Comparison of ENCODE assay signal across 8 mouse cellular contexts in genomic region chr15:78947657-78948056, GRCm38 (mm10). TPM values are rescaled to one million over a fixed set of nuclear protein-coding genes. Genes with fewer than 3 reads are reported as not detected.
DNase-seq lines count a peak whose midpoint lies in the region; ATAC-seq and TF ChIP-seq lines count a peak whose summit lies in the region.

TSS of gene Triobp (plus strand) at chr15:78947724.

- H3K27me3 ChIP-seq in heart, embryonic 12.5 days (replicated peaks) = peaks cover 12% of the 10 kb centered on the region
- no peaks in the 10 kb centered on the region for H3K27me3 ChIP-seq in kidney, postnatal 0 days (ENCODE audit: insufficient read depth, low read length)
- peaks cover 41% of the 10 kb centered on the region for H3K27me3 ChIP-seq in liver, embryonic 13.5 days
- H3K27me3 ChIP-seq in neural tube, embryonic 11.5 days (ENCODE audit: control insufficient read depth, insufficient read depth, low read length) = no peaks in the 10 kb centered on the region
- no peaks in the 10 kb centered on the region for H3K27me3 ChIP-seq in stomach, embryonic 16.5 days (ENCODE audit: control insufficient read depth, insufficient read depth, low read length)

- ATAC-seq in heart, embryonic 12.5 days (ENCODE audit: insufficient number of reproducible peaks, low FRiP score) = peak; percentile 93
- ATAC-seq in kidney, postnatal 0 days (replicated peaks; ENCODE audit: low FRiP score, low read depth) = peak; percentile 97
- peak; percentile 88 for ATAC-seq in liver, embryonic 13.5 days (ENCODE audit: low read depth)
- peak; percentile 96 for ATAC-seq in neural tube, embryonic 11.5 days (ENCODE audit: insufficient read depth, low FRiP score, low TSS enrichment)
- ATAC-seq in stomach, embryonic 16.5 days (ENCODE audit: insufficient read depth, low FRiP score) = peak; percentile 98

- no peak within 1 kb of the TSS for H3K27ac ChIP-seq in heart, embryonic 12.5 days (ENCODE audit: poor library complexity, severe bottlenecking)
- no peak within 1 kb of the TSS for H3K27ac ChIP-seq in kidney, postnatal 0 days
- no peak within 1 kb of the TSS for H3K27ac ChIP-seq in liver, embryonic 13.5 days
- H3K27ac ChIP-seq in neural tube, embryonic 11.5 days (ENCODE audit: low read depth, low read length) = peak within 1 kb of the TSS; percentile 37; the same call in 1 of the 2 replicates
- peak within 1 kb of the TSS; percentile 25; the same call in 1 of the 2 replicates for H3K27ac ChIP-seq in stomach, embryonic 16.5 days (ENCODE audit: low read length)

- no peak for TF ChIP-seq CTCF in brain, embryonic 14.5 days (IDR thresholded peaks at IDR 0.05; ENCODE audit: borderline replicate concordance, extremely low read depth, insufficient read depth, insufficient read length)
- TF ChIP-seq CTCF in kidney, postnatal 0 days (IDR thresholded peaks at IDR 0.05; ENCODE audit: low read depth) = no peak

- under 1% methylated on average over 24 of the region's 24 CpGs for WGBS in heart, embryonic 12.5 days
- under 1% methylated on average over 24 of the region's 24 CpGs for WGBS in kidney, postnatal 0 days
- WGBS in liver, embryonic 13.5 days (ENCODE audit: insufficient replicate concordance) = under 1% methylated on average over 24 of the region's 24 CpGs
- 0% methylated on average over 24 of the region's 24 CpGs for WGBS in neural tube, embryonic 11.5 days
- under 1% methylated on average over 24 of the region's 24 CpGs for WGBS in stomach, embryonic 16.5 days

- H3K9me3 ChIP-seq in heart, embryonic 12.5 days (replicated peaks) = no peaks in the 10 kb centered on the region
- H3K9me3 ChIP-seq in kidney, postnatal 0 days (replicated peaks; ENCODE audit: low read length) = no peaks in the 10 kb centered on the region
- H3K9me3 ChIP-seq in liver, embryonic 13.5 days (replicated peaks) = no peaks in the 10 kb centered on the region
- no peaks in the 10 kb centered on the region for H3K9me3 ChIP-seq in neural tube, embryonic 11.5 days (ENCODE audit: control insufficient read depth, low read length)
- H3K9me3 ChIP-seq in stomach, embryonic 16.5 days (replicated peaks; ENCODE audit: control insufficient read depth, low read length) = no peaks in the 10 kb centered on the region

- H3K4me2 ChIP-seq in heart, embryonic 12.5 days = peak within 1 kb of the TSS; percentile 81
- peak within 1 kb of the TSS; percentile 76 for H3K4me2 ChIP-seq in kidney, postnatal 0 days (ENCODE audit: low read length)
- peak within 1 kb of the TSS; percentile 65 for H3K4me2 ChIP-seq in liver, embryonic 13.5 days
- peak within 1 kb of the TSS; percentile 75 for H3K4me2 ChIP-seq in neural tube, embryonic 11.5 days (ENCODE audit: low read depth)
- H3K4me2 ChIP-seq in stomach, embryonic 16.5 days (ENCODE audit: low read depth, low read length) = peak within 1 kb of the TSS; percentile 69

- TF ChIP-seq POLR2A in brain, embryonic 14.5 days (IDR thresholded peaks at IDR 0.05; ENCODE audit: borderline replicate concordance, extremely low read depth, insufficient read depth, insufficient read length, poor library complexity, severe bottlenecking) = peak; percentile 72; the same call in 1 of the 2 replicates

- peak; percentile 64 for DNase-seq in CD4-positive helper T cell, adult 2 months (ENCODE audit: low read depth, low spot score)
- DNase-seq in brain, embryonic 14.5 days (ENCODE audit: low read depth) = peak; percentile 99
- peak; percentile 55 for DNase-seq in fat pad, adult 2 months (ENCODE audit: extremely low read depth, low read depth, low spot score)
- DNase-seq in kidney, postnatal 0 days (ENCODE audit: low spot score) = peak; percentile 99
- DNase-seq in liver, embryonic 13.5 days = peak; percentile 75
- peak; percentile 93 for DNase-seq in neural tube, embryonic 11.5 days (ENCODE audit: low spot score)

- H3K36me3 ChIP-seq in heart, embryonic 12.5 days = 0 out of 2 replicates have a peak, but pooled peaks cover 4% of the 10 kb centered on the region
- no peaks in the 10 kb centered on the region for H3K36me3 ChIP-seq in kidney, postnatal 0 days (ENCODE audit: insufficient read depth, low read length)
- H3K36me3 ChIP-seq in liver, embryonic 13.5 days = no peaks in the 10 kb centered on the region
- H3K36me3 ChIP-seq in neural tube, embryonic 11.5 days (ENCODE audit: control insufficient read depth, insufficient read depth, low read length) = no peaks in the 10 kb centered on the region
- no peaks in the 10 kb centered on the region for H3K36me3 ChIP-seq in stomach, embryonic 16.5 days (ENCODE audit: control insufficient read depth, insufficient read depth, low read length)

- peak within 1 kb of the TSS; percentile 62 for H3K9ac ChIP-seq in heart, embryonic 12.5 days
- H3K9ac ChIP-seq in kidney, postnatal 0 days (ENCODE audit: low read depth, low read length) = peak within 1 kb of the TSS; percentile 47; the same call in 1 of the 2 replicates
- peak within 1 kb of the TSS; percentile 45; the same call in 1 of the 2 replicates for H3K9ac ChIP-seq in liver, embryonic 13.5 days
- peak within 1 kb of the TSS; percentile 74 for H3K9ac ChIP-seq in neural tube, embryonic 11.5 days (ENCODE audit: low read length)
- peak within 1 kb of the TSS; percentile 59 for H3K9ac ChIP-seq in stomach, embryonic 16.5 days (ENCODE audit: low read length)

- peak within 1 kb of the TSS; percentile 48 for H3K4me3 ChIP-seq in heart, embryonic 12.5 days
- H3K4me3 ChIP-seq in kidney, postnatal 0 days (replicated peaks; ENCODE audit: low read depth, low read length) = peak within 1 kb of the TSS; percentile 28
- peak within 1 kb of the TSS; percentile 38 for H3K4me3 ChIP-seq in liver, embryonic 13.5 days (replicated peaks)
- H3K4me3 ChIP-seq in neural tube, embryonic 11.5 days (ENCODE audit: low read depth, low read length) = peak within 1 kb of the TSS; percentile 51
- H3K4me3 ChIP-seq in stomach, embryonic 16.5 days (replicated peaks; ENCODE audit: low read length) = peak within 1 kb of the TSS; percentile 48

- H3K4me1 ChIP-seq in heart, embryonic 12.5 days (replicated peaks) = peaks cover 17% of the 10 kb centered on the region
- peaks cover 7% of the 10 kb centered on the region; the same call in 1 of the 2 replicates for H3K4me1 ChIP-seq in kidney, postnatal 0 days (replicated peaks; ENCODE audit: insufficient read depth, low read length)
- peaks cover 25% of the 10 kb centered on the region for H3K4me1 ChIP-seq in liver, embryonic 13.5 days (replicated peaks)
- H3K4me1 ChIP-seq in neural tube, embryonic 11.5 days (ENCODE audit: control insufficient read depth, insufficient read depth, low read length) = 0 out of 2 replicates have a peak, but pooled peaks cover 3% of the 10 kb centered on the region
- H3K4me1 ChIP-seq in stomach, embryonic 16.5 days (ENCODE audit: control insufficient read depth, insufficient read depth, low read length) = peaks cover 11% of the 10 kb centered on the region; the same call in 1 of the 2 replicates

RNA-seq across cellular contexts. Expression of gene Triobp, which starts in this region (rescaled TPM):
- 51.2 and 74.5 TPM in 2 replicates for polyA plus RNA-seq in brain, embryonic 14.5 days (2012; rRNA removed)
- polyA plus RNA-seq in heart, embryonic 12.5 days (2016; fragmentation: Nextera tagmentation; extraction: Ambion mirVana) = 59.4 and 64.1 TPM in 2 replicates
- 30.5 and 33.0 TPM in 2 replicates for polyA plus RNA-seq in kidney, postnatal 0 days (2015; fragmentation: Nextera tagmentation; extraction: Ambion mirVana)
- polyA plus RNA-seq in liver, embryonic 13.5 days (2015; fragmentation: Nextera tagmentation; extraction: Ambion mirVana) = 12.9 and 18.8 TPM in 2 replicates
- polyA plus RNA-seq in neural tube, embryonic 11.5 days (2014; fragmentation: Nextera tagmentation; extraction: Ambion mirVana) = 42.4 and 46.4 TPM in 2 replicates
- polyA plus RNA-seq in stomach, embryonic 16.5 days (2015; fragmentation: Nextera tagmentation; extraction: Ambion mirVana) = 54.2 and 63.6 TPM in 2 replicates

Comparison
In these comparisons a context has a peak if more than half of its experiments do, and no peak if none do; other contexts are left out.
1. H3K27ac ChIP-seq: peak in neural tube, embryonic 11.5 days (single experiment) and stomach, embryonic 16.5 days (single experiment); none in heart, embryonic 12.5 days (single experiment), kidney, postnatal 0 days (single experiment) and liver, embryonic 13.5 days (single experiment).
2. Peak in every context shown above with its lines, with median percentiles within 50 percentile points of each other: DNase-seq, ATAC-seq, H3K4me2 ChIP-seq, H3K4me3 ChIP-seq and H3K9ac ChIP-seq.